Mouse (Mus musculus): ENCODE results near the gene Ddx58.

The Ddx58 gene

GRCm38 (mm10) chr4:40234256-40234655 lies 5.4 kb downstream of the Ddx58 start:
- no peak for DNase-seq (ENCODE audit: low spot score)

GRCm38 (mm10) chr4:40233062-40233664 lies 6.5 kb downstream of the Ddx58 start:
- DNase-seq (ENCODE audit: low spot score) = no peak

GRCm38 (mm10) chr4:40229723-40230122 lies 9.9 kb downstream of the Ddx58 start:
- no peak for DNase-seq (ENCODE audit: low spot score)

- no peak for DNase-seq (ENCODE audit: low spot score)
Observed at GRCm38 (mm10) chr4:40227886-40228285, 11.7 kb downstream of the Ddx58 start.

DNA sequence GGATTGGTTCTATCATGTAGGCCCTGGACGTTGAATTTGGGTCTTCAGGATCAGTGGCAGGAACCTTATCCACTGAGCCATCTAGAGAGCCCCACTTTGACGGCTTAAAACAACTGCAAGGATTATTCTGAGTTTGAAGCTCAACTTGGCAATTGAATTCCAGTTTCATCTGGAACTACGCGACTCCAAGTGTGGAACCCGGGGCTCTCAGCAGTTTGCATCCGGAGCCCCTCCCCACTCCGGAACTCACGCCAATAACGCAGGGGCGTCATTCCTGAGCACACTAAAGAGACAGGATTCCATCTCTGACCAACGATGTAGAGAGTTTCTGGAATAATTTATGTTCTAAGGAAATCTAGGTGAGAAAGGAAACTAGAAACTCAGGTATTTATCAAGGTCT lies 12.5 kb downstream of the Ddx58 start:
- no peak for DNase-seq (ENCODE audit: low spot score)

GRCm38 (mm10) chr4:40226095-40226494 lies 13.5 kb downstream of the Ddx58 start:
- DNase-seq (ENCODE audit: low spot score) = no peak

DNA sequence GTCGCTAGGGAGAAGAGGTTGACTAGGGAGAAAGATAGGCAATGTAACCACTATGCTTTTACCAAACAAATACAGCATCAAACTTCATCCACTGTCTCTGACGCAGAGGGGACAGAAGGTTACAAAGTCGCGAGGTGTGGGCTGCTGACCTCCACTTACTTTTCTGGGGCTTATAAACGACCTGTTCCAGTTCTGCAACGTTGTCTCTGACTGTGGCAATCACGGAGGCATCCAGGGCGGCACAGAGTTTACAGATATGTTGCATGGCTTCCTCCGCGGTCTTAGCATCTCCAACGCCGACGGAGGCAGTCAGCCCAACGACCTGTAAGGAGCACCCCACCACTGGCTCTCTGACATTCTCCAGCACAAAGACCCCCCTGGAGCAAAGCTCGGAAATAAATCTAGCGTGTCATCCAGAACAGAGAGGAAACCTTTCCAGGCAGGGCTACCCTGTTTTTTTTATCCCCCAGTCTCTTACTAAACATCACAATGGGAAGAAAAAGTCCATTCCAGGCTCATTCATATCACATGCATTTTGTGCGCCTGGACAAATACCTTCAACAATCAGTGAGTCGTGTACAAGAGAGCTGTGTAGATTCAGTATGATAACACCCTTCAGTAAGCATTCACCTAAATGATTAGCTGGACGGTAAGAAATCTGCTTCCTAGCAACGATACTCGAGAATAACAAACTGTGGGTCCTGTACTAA lies 17.6 kb downstream of the Ddx58 start:
- no peak for DNase-seq (ENCODE audit: low spot score)

GRCm38 (mm10) chr4:40221004-40221760 lies 18.4 kb downstream of the Ddx58 start:
- DNase-seq (ENCODE audit: low spot score) = no peak

- no peak for DNase-seq (ENCODE audit: low spot score)
Observed at GRCm38 (mm10) chr4:40220437-40220836, 19.2 kb downstream of the Ddx58 start.

GRCm38 (mm10) chr4:40218382-40218781 lies 21.2 kb downstream of the Ddx58 start:
- no peak for DNase-seq (ENCODE audit: low spot score)

DNA sequence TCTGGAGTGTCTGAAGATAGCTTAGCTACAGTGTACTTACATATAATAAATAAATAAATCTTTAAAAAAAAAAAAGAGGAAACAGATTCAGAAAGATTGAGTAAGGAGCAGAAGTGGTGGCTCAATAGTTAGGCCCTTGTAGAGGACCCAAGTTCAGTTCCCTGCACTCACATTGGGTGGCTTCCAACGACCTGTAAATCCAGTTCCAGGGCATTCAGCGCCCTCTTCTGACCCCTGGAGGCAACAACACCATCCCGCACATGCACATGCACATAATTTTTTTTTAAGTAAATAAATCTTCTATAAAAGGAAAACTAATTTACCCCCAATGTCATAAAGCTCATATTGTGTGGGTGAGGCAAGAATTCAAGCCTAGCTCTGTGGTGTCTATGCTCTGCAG lies 21.7 kb downstream of the Ddx58 start:
- no peak for DNase-seq (ENCODE audit: low spot score)

GRCm38 (mm10) chr4:40212177-40212576 lies 27.5 kb downstream of the Ddx58 start:
- DNase-seq (ENCODE audit: low spot score) = no peak

DNA sequence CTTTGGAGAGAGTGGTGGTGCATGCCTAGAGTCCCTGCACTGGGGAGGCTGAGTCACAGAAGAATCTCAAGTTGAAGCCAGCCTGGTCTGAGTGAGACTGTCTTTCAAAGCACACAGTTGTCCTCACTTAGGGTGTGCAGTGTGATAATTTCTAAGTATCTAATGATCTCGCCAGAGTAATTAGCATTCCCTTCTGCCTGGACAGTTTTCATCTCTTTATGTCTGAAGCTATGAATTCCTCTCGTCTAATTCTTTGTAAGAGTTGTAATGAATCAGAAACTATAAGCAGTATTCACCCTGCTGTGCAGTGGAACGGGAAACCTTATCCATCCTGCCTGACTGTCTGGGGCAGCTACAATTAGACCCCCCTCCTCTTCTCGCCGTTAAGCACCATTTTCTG lies 31.9 kb downstream of the Ddx58 start:
- DNase-seq (ENCODE audit: low spot score) = no peak

DNA sequence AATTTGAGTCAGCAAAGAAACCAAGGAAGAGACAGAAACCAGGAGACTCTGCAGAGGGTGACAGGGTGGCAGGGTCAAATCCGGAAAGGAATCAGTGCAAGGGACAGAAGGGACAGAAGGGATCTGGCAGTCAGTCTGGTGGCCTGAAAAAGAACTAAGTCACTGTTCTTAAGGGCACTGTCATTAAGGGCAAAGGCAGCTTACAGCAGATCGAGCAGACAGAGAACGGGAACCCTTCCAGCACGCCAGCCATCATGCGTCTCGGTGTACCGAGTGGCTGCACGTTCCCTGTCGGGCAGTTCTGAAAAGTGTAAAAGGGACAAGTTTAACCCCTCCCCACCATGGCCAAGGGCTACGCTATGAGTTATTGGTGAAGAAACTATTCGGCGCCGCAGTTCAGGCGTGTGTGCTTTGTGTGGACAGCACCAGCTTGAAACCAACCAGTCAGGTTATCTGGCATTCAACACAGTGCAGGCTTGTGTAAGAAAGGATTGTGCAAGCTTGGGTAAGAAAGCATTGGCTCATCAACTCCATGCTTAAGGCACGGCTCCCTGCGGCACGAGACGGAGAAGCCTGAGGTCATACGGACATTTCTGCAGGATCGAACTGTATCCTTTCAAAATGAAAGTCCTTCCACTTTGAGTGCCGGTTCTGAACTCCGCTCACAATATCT lies 34.3 kb downstream of the Ddx58 start:
- DNase-seq (ENCODE audit: low spot score) = no peak

GRCm38 (mm10) chr4:40204374-40204773 lies 35.3 kb downstream of the Ddx58 start:
- no peak for DNase-seq (ENCODE audit: low spot score)

- no peak for DNase-seq (ENCODE audit: low spot score)
Observed at GRCm38 (mm10) chr4:40202205-40202604, 37.4 kb downstream of the Ddx58 start.

- no peak for DNase-seq (ENCODE audit: low spot score)
Observed at GRCm38 (mm10) chr4:40195336-40195735, 44.3 kb downstream of the Ddx58 start.

- DNase-seq (ENCODE audit: low spot score) = no peak
Observed at GRCm38 (mm10) chr4:40193461-40193860, 46.2 kb downstream of the Ddx58 start.

- DNase-seq (ENCODE audit: low spot score) = no peak
Observed at GRCm38 (mm10) chr4:40192246-40192645, 47.4 kb downstream of the Ddx58 start.

GRCm38 (mm10) chr4:40187956-40188355 lies 51.7 kb downstream of the Ddx58 start:
- no peak for DNase-seq (ENCODE audit: low spot score)

GRCm38 (mm10) chr4:40184470-40184869 lies 55.2 kb downstream of the Ddx58 start:
- no peak for DNase-seq (ENCODE audit: low spot score)

DNA sequence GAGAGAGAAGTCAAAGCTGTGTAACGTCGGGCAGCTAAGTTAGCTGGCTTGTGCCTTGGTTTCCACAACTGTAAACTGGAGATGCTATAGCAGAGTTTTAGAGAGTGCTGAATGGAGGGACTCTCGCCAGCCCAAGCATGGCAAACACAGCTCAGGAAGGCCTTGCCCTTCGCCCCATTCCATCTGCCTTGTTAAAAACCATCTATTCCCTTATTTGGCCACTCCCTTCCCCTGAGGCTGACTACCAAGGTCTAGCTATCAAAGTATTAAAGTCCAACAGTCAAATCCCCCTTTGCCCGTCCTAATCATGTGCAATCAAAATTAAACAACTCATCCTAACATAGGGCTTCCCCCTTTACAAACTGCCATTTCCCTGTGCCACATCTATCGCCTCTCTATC lies 55.8 kb downstream of the Ddx58 start:
- DNase-seq (ENCODE audit: low spot score) = no peak

All from urinary bladder, postnatal 25 days (tissue).